Mouse (Mus musculus) forebrain, embryonic 15.5 days (tissue): ENCODE data around the gene Gm42742. TPM values are rescaled to one million over a fixed set of nuclear protein-coding genes. Genes with fewer than 3 reads are reported as not detected.

Experiments
- microRNA-seq: library from miRNA; unstranded; fragments of <30 nt; microRNA quantifications from one replicate; pipeline ENCODE4, GENCODE M21; 2016
- polyA plus RNA-seq: library from polyadenylated mRNA; unstranded; fragments of >200 nt; fragmentation: Nextera tagmentation; extraction: Ambion mirVana; gene quantifications from 2 replicates; pipeline ENCODE4 v1.2.1, GENCODE M21; 2015

The Gm42742 gene
- polyA plus RNA-seq, 1 experiment from 2014 or later, result 75.6 TPM

Small RNA genes lying within 50 kb of the gene (microRNA-seq; reads per million reads assigned to microRNA genes)
- not detected for gene Gm44343

Other genes with a start within 250 kb of the Gm42742 start
- 207 and 213 TPM in 2 replicates for gene Ypel3, start 244.1 kb downstream of the Gm42742 start, polyA plus RNA-seq
- 0.41 and 0.65 TPM in 2 replicates for gene Tbx6, start 239.6 kb downstream of the Gm42742 start, polyA plus RNA-seq
- 215 TPM in 2 replicates for gene Ppp4c, start 228.6 kb downstream of the Gm42742 start, polyA plus RNA-seq
- 35.1 and 38.1 TPM in 2 replicates for gene Fam57b, start 223.4 kb downstream of the Gm42742 start, polyA plus RNA-seq
- not detected in 2 replicates for gene 4930451I11Rik, start 189.5 kb downstream of the Gm42742 start, polyA plus RNA-seq
- gene Doc2a, start 173.7 kb downstream of the Gm42742 start, polyA plus RNA-seq, result 9.0 and 9.1 TPM in 2 replicates
- 30.7 and 31.8 TPM in 2 replicates for gene Hirip3, start 159.1 kb downstream of the Gm42742 start, polyA plus RNA-seq
- 86.2 and 98.8 TPM in 2 replicates for gene Ino80e, start 158.7 kb downstream of the Gm42742 start, polyA plus RNA-seq
- 54.1 and 56.8 TPM in 2 replicates for gene Taok2, start 136.4 kb downstream of the Gm42742 start, polyA plus RNA-seq
- gene Tmem219, start 98.2 kb downstream of the Gm42742 start, polyA plus RNA-seq, result 36.2 and 38.6 TPM in 2 replicates
- gene Kctd13, start 92.2 kb downstream of the Gm42742 start, polyA plus RNA-seq, result 132 and 136 TPM in 2 replicates
- gene Asphd1, start 71.5 kb downstream of the Gm42742 start, polyA plus RNA-seq, result 5.6 and 6.9 TPM in 2 replicates
- gene Sez6l2, start 70.5 kb downstream of the Gm42742 start, polyA plus RNA-seq, result 25.5 and 32.0 TPM in 2 replicates
- gene Cdipt, start 45.2 kb downstream of the Gm42742 start, polyA plus RNA-seq, result 104 and 105 TPM in 2 replicates
- gene Cdiptos, start 45.0 kb downstream of the Gm42742 start, polyA plus RNA-seq, result 0.56 and 0.88 TPM in 2 replicates
- gene Mvp, start 6.5 kb downstream of the Gm42742 start, polyA plus RNA-seq, result 3.0 and 3.5 TPM in 2 replicates
- gene Pagr1b, start 4.6 kb downstream of the Gm42742 start, polyA plus RNA-seq, result not detected in 2 replicates
- gene Pagr1a, start 3.7 kb downstream of the Gm42742 start, polyA plus RNA-seq, result 32.2 and 40.4 TPM in 2 replicates
- gene Prrt2, start 114 bp upstream of the Gm42742 start, polyA plus RNA-seq, result 18.0 and 19.8 TPM in 2 replicates
- gene Maz, start 5.9 kb upstream of the Gm42742 start, polyA plus RNA-seq, result 79.3 and 84.0 TPM in 2 replicates
- gene Kif22, start 21.4 kb upstream of the Gm42742 start, polyA plus RNA-seq, result 67.6 and 69.0 TPM in 2 replicates
- not detected in 2 replicates for gene Zg16, start 66.2 kb upstream of the Gm42742 start, polyA plus RNA-seq
- 1.3 and 1.6 TPM in 2 replicates for gene AI467606, start 70.3 kb upstream of the Gm42742 start, polyA plus RNA-seq
- gene Qprt, start 101.1 kb upstream of the Gm42742 start, polyA plus RNA-seq, result 0.50 and 0.66 TPM in 2 replicates
- gene Spn, start 116.7 kb upstream of the Gm42742 start, polyA plus RNA-seq, result not detected in 2 replicates
- gene Cd2bp2, start 175.0 kb upstream of the Gm42742 start, polyA plus RNA-seq, result 86.7 and 91.5 TPM in 2 replicates
- gene Tbc1d10b, start 187.4 kb upstream of the Gm42742 start, polyA plus RNA-seq, result 33.6 and 35.1 TPM in 2 replicates
- 6.1 and 6.3 TPM in 2 replicates for gene Mylpf, start 187.8 kb upstream of the Gm42742 start, polyA plus RNA-seq
- gene Zfp553, start 212.0 kb upstream of the Gm42742 start, polyA plus RNA-seq, result 70.7 and 71.5 TPM in 2 replicates
- gene Sept1, start 212.0 kb upstream of the Gm42742 start, polyA plus RNA-seq, result 21.8 and 27.8 TPM in 2 replicates
- gene Zfp771, start 223.2 kb upstream of the Gm42742 start, polyA plus RNA-seq, result 65.2 and 65.9 TPM in 2 replicates
- 159 and 166 TPM in 2 replicates for gene Dctpp1, start 239.6 kb upstream of the Gm42742 start, polyA plus RNA-seq